Mouse (Mus musculus) cerebellum, adult 8-10 months (tissue): ENCODE results near the gene Vamp2.

Source experiments
- DNase-seq: peaks from one replicate; pipeline ENCODE4 v3.0.0; 2022

Vamp2 gene

DNA sequence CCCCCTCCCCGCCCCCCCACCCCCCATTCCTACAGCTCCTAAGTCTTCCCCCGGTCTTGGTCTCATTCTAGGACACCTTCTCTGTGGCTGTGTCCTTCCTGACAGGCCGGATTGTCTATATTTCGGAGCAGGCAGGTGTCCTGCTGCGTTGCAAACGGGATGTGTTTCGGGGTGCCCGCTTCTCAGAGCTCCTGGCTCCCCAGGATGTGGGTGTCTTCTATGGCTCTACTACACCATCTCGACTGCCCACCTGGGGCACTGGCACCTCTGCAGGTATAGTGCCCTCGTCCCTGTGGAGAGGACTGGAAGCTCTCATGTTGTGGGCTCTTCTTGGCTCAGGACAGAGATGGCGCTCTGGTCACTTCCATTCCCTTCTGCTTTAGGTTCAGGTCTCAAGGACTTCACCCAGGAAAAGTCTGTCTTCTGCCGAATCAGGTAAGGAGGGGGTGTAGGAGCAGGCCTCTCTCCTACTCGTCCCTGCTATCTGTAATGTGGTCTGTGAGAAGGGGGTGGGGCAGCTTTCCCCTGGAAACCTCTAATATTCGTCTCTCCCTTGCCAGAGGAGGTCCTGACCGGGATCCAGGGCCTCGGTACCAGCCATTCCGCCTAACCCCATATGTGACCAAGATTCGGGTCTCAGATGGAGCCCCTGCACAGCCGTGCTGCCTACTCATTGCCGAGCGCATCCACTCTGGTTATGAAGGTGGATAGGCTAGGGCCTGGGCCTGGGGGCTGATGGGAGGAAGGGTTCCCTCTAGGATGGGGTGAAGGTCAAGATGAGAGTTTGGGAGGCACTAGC, 13.5 kb downstream of the Vamp2 start:
- peak; percentile 43 for DNase-seq

DNA sequence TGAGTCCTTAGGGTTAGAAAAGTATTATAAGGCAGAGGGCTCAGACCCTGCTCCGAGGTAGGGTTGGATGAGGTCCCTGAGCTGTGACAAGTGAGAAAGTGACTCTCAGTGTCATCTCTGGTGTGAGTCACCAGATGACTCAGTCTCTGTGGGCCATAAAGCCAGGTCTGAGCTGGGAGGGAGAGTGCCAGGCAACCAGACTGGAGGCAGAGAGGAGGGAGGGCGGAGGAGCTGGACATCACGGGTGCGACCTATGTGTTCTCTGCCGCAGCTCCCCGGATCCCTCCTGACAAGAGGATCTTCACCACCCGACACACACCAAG, 14.1 kb downstream of the Vamp2 start:
- DNase-seq, result peak; percentile 53

DNA sequence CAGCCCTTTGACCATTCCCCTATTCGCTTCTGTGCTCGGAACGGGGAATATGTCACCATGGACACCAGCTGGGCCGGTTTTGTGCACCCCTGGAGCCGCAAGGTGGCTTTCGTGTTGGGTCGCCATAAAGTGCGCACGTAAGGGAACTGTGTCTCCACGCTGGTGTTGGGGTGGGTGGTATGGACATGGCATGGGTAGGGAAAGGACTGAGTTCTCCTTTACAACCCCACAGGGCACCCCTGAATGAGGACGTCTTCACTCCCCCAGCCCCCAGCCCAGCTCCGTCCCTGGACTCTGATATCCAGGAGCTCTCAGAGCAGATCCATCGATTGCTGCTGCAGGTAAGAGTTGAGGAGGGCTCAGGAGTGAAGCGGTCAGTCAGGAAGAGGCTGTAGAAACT, 14.8 kb downstream of the Vamp2 start:
- peak; percentile 28 for DNase-seq

DNA sequence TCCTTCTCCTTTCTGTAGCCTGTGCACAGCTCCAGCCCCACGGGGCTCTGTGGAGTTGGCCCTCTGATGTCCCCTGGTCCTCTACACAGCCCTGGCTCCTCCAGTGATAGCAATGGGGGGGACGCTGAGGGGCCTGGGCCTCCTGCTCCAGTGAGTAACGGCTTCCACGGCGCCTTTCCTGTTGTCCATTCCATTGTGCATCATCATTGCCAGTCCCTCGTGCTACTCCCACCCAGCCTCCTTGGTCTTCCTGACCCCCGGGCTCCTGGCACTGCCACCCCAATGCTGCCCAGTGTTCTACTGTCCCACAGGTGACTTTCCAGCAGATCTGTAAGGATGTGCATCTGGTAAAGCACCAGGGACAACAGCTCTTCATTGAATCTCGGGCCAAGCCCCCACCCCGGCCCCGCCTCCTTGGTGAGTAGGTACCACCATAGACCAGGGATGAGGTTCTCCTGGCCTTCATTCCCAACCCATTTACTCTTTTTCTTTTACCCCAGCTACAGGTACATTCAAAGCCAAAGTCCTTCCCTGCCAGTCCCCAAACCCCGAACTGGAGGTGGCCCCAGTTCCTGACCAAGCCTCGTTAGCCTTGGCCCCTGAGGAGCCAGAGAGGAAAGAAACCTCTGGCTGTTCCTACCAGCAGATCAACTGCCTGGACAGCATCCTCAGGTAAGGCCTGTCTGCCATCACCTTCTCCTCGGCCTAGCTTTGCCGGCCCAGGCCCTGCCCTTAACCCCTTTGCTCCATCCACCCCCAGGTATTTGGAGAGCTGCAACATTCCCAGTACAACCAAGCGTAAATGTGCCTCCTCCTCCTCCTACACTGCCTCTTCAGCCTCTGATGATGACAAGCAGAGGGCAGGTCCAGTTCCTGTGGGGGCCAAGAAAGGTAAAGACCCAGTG, 15.5 kb downstream of the Vamp2 start:
- peak; percentile 23 for DNase-seq

DNA sequence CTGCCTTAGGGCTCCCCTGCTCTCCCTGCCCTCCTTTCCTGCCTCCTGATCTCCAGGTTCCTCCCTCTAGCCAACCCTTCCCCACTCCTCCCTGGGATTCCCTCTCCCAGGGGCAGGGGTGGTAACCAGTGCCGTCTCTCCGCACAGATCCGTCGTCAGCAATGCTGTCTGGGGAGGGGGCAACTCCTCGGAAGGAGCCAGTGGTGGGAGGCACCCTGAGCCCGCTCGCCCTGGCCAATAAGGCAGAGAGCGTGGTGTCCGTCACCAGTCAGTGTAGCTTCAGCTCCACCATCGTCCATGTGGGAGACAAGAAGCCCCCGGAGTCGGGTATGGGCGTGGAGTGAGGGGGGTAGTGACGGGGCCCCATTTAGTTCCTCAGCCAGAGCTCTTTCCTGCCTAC, 16.2 kb downstream of the Vamp2 start:
- peak; percentile 29 for DNase-seq

DNA sequence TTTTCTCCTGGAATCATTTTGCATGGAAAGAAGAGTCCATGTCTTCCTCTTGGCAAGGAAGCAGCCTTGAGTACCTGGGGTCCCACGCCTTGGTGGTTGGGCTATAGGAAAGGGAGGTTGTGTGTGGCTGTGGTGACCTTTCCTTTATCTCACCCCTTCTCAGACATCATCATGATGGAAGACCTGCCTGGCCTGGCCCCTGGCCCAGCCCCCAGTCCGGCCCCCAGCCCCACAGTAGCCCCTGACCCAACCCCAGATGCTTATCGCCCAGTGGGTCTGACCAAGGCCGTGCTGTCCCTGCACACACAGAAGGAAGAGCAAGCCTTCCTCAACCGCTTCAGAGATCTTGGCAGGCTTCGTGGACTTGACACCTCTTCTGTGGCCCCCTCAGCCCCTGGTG, 16.9 kb downstream of the Vamp2 start:
- no peak for DNase-seq

DNA sequence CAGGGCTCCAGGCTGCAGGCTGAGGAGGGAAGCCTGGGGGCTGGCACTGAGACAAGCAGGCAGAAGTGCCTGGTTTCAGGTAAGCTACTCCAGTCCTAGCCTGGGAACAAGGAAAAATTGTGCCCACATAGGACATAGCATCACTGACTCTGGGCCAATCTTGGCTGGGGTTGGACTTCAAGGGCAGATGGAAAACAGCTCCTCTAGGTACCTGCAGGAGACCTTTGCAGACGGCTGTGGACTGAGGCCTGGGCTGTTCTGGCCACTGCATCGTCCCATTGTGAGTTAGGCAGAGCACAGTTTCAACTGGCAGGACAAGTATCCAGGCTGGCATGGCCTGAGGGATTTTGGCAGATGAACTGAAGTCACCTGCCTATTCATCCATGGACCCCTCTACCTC, 17.5 kb downstream of the Vamp2 start:
- DNase-seq, result peak; percentile 29

DNA sequence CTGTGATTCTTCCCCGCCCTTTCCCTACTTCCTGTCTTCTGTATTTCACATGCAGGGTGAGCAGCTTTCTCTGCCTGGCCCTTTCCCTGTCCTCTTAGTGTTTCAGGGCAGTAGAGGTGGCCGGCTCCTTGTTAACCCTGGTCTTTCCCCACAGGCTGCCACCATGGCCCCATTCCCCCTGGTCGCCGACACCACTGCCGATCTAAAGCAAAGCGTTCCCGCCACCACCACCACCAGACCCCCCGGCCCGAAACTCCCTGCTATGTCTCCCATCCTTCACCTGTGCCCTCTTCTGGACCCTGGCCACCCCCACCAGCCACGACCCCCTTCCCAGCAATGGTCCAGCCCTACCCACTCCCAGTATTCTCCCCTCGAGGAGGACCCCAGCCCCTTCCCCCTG, 18.0 kb downstream of the Vamp2 start:
- peak; percentile 23 for DNase-seq

DNA sequence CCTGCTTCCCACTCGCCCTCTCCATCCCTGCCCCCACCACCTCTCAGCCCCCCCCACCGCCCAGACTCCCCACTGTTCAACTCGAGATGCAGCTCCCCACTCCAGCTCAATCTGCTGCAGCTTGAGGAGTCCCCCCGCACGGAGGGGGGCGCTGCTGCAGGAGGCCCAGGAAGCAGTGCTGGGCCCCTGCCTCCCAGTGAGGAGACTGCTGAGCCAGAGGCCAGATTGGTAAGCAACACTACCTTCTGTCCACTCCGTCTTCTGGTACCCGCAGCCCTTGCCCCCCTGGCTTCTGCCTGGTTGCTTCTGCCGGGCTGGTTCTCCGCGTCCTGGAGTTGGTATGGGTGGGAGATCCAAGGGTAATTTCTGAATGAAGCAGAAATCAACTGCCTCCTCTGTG, 18.6 kb downstream of the Vamp2 start:
- DNase-seq, result no peak

DNA sequence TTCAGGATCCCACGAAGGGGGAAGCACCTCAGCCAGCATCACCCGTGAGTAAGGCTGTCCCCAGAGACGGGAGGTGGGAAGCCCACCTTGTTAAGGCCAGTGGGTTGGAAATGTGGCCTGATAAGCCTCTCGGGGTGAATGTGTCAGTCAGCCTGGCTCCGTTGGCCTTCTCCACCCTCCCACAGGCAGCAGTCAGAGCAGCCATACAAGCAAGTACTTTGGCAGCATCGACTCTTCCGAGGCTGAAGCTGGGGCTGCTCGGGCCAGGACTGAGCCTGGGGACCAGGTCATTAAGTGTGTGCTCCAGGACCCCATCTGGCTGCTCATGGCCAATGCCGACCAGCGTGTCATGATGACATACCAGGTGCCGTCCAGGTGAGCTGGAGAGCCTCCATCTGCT, 19.4 kb downstream of the Vamp2 start:
- peak; percentile 20 for DNase-seq

DNA sequence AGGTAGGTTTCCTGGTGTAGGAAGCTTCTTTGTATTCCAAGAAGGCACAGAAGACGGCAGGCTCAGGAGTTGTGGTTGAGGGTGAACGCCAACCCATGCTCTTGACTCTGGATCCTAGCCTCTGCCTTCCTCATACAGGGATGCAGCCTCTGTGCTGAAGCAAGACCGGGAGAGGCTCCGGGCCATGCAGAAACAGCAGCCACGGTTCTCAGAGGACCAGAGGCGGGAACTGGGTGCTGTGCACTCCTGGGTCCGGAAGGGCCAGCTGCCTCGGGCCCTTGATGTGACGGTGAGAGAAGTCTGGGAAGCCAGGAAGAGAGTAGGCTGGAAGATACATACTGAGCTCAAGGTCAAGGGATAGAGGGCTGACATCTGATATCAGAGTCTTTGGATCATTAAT, 19.9 kb downstream of the Vamp2 start:
- DNase-seq, result no peak

DNA sequence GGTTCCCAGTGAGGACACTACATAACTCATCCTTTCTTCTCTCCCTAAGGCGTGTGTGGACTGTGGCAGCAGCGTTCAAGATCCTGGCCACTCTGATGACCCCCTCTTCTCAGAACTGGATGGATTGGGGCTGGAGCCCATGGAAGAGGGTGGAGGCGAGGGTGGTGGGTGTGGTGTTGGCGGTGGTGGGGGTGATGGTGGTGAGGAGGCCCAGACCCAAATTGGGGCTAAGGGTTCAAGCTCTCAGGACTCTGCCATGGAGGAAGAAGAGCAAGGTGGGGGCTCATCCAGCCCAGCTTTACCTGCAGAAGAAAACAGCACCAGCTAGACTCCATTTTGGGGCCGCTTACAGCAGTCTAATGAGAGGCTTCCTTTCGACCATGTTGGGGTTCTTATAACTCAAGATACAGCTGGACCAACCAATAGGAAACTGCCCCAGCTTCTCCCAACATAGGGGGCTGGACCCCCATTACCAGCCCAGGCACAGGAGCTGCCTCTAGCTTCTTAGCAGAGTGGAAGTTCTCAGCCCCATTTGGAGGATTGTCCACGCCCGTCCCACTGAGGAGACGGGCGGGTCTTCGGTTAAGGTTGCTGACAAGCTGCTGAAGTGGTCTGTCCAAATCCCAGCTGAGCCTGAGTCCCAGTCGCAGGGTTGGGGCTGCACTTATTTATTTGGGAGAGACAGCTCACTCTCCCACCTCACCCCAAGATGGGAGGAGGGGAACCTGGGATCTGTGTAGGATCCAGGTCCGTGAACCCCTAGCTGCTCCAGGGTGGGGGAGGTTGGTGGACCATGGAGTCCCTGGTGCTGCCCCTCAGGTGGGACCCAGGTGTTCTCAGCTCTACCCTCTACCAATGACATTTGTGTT, 21.0 kb downstream of the Vamp2 start:
- no peak for DNase-seq

DNA sequence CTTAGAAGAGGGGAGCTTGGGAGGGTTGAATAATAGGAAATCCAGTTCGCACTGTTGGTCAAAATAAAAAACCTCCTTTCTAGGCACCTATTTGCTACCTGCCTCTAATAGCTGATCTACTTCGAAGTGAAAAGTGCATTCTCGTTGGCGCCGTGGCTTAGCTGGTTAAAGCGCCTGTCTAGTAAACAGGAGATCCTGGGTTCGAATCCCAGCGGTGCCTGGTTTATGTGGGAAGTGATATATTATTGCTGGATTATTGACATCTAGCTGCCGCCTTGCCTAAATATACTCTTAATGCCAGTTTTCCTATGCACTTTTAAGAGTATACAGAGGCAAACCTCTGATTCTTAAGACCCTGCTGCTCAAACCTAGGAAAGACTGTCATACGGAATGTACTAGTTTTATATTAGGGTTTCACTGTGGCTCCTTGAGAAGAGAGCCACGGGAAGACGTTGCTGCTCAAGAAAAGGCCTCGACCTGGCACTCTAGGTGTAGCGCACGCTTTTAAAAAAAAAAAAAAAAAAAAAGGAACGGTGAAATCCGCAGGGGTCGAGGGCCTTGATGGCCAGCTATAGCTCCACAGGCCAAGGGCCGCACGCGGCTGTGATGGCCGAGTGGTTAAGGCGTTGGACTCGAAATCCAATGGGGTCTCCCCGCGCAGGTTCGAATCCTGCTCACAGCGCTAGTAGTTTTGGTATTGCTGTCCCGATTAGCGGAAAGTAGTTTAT, 22.2 kb downstream of the Vamp2 start:
- peak; percentile 94 for DNase-seq

DNA sequence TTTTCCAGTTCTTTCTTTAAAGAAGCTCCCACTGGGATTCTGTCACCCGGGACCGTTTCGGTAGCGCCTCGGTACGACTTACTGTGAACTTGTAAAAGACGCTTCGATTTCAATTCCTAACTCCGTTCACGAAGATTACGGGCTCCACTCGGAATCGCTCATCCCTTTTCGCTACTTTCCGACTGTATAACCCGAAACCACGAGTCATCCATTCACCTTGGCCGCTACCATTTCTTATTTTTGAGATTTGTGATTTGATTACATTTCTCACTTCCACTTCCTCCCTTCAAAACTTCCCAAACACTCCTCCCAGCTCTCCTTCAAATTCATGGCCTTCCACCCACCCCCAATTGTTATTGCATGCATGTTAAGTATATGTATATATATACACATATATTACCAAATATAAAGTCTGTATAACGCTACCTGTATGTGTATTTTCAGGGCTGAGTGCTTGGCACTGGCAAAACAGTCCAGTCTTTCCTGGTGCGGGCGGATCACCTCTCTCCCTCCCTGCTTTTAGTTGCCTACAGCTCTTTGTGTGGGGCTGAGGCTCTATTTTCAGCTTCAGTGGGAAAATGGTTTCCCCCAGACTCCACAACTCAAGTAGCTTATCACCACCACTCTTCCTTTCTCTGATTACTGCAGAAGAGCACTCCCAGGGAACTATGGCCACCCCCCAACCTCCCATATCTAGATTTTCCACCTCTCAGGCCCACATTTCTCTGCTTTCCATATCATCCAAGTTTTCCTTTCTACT, 22.9 kb downstream of the Vamp2 start:
- no peak for DNase-seq

DNA sequence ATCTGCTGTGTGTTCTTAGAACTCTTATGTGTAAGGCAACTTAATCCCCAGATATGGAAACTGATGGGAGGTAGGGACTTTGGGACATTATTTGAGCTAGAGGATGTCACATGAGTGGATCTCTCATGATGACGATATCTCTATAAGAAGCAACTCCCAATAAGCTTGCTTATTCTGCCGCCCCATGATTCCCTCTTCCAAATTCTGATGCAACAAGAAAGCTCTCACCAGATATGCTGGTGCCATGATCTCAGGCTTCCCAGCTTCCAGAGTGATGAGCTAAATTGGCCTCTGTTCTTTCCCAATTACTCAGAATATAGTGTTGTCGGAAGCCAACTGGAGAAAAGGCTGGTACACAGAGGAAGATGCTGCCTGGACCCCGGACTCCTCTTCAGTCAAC, 23.6 kb downstream of the Vamp2 start:
- no peak for DNase-seq

DNA sequence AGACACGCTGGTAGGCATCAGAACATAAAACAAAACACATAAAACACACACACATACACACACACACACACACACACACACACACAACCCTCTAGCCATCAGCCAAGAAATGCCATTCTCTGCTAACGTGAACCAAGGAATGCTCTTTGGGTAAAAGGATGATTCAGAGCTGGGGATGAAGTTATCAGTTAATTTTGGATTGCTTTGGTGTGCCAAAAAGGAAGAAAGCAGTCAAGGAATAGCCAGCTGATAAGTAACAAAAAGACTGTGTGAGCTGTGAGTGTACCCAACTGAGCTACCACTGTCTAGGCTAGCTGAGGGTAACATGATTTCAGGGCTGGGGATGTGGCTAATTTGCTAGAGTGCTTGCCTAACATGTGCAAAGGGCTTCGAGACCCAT, 25.7 kb downstream of the Vamp2 start:
- DNase-seq, result no peak

DNA sequence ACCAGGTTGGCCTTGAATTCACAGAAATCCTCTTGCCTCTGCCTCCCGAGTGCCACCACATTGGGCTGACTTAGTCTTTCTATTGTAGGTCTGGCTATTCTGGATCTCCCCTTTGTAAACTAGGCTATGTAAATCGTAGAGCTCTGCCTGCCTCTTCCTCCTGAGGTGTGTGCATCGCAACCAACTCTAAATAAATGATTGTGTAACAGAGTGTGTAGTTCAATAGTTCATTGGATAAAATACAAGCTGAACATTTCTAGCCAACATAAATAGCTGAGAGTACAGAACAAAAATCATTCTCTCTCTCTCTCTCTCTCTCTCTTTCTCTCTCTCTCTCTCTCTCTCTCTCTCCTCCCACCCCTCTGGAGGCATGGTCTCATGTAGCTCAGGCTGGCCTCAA, 26.3 kb downstream of the Vamp2 start:
- no peak for DNase-seq

DNA sequence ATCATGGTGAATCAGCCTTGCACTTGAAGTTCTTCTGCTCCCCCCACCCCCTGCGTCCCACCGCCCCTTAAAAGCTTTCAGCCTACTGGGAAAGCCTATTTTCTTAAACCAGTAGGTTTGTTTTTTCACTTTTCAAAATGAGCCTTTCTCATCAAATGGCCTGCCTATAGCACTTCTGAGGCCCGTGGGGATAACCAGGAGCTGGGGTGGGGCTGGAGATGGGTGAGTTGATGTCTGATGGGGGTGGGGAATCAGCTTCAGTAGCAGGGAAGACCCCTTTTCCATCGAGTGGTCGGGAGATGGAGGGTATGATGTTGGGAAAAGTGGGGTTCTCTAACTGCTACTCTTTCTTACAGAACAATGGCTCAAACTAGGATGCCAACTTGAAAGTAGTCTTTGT, 28.6 kb downstream of the Vamp2 start:
- DNase-seq, result no peak

DNA sequence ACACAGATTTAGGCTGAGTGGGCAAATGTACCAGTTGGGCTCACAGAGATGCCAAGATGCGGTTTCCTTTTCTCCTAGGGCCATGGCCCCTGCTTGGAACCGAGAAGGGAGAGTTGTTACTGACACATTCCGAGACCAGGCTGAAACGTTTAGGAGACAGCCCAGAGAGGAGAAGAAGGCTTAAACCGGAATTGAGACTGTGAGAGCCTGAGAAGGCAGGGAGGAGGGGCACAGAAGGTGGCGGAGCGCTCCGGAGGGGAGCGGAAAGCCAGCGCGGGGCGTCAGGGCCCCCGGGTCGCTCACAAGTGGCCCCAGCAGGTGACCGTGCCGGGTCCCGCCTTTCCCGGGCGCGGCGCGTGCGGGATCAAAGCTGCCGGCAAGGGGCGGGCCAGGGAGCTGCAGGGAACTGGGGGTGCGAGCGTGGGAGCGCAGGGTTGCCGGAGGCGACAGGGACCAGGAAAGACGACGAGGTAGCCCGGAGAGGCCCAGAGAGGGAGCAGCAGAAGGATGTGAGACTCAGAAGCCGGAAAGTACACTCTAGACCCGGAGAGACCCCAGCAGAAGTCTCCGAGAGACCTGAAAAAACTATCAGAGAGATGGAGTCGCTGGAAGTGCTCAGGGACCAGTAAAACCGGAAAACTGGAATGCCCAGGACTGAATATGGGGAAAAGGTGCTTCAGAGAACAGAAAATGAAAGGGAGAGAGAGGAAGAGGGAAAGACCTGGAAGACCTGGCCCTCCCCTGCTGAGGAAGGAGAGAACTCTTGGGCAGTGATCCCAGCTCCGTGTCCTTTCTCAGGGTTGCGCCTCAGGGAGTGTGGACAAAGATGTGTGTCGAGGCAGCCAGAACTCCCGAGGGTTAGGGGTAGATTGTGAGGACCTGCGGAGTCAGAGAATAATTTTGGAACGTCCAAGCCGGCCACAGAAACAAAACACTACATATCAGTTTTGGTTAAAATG, 29.7 kb downstream of the Vamp2 start:
- DNase-seq, result peak; percentile 71

DNA sequence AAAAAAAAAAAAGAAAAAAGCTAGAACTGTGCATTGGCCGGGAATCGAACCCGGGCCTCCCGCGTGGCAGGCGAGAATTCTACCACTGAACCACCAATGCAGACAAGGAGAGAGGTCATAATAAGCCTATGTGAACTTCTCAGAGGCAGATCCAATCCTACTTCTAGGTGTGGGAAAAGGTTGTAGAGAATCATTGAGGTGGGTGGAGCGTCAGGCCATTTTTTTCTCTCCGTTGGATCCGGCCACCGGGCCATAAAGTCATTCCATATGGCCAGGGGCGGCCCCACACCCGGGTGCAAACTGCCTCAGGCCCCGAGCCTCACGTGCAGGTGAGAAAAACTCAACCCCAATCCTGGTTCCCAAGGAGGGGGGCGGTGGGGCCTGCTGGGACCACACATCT, 30.5 kb downstream of the Vamp2 start:
- peak; percentile 97 for DNase-seq
